Mouse (Mus musculus) cortical plate, adult 2 months (tissue): ENCODE results near the gene Tcf15.

ENCODE experiments used
- CTCF ChIP-seq: fragments of 200-500 bp; IDR thresholded peaks from 2 replicates; pipeline ENCODE4 v1.5.1; 2011; ENCODE audit warnings: mild to moderate bottlenecking, control low read depth, low read length; ENCODE audit not compliant: insufficient read depth; ENCODE audit errors: extremely low read depth
- POLR2A ChIP-seq: fragments of 200-500 bp; IDR thresholded peaks from 2 replicates; pipeline ENCODE4 v1.6.1; 2011; ENCODE audit warnings: mild to moderate bottlenecking, low read length, control low read depth; ENCODE audit not compliant: insufficient read depth; ENCODE audit errors: extremely low read depth

DNA sequence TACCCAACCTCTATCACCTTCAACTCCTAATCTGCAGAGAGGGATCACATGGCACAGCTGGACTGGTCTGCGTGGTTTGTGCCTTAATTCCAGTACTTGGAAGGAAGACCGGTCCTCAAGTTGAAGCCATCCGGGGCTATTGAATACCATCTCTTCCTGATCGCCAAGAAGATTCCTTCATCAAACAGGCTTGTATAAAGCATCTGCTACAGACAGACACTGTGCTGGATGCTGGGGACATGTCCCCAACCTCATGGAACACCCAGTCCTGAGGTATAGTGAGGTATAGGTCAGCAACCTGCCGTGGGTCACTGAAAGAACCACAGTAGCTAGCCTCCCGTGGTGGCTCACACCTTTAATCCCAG lies 34.4 kb downstream of the Tcf15 start:
- TF ChIP-seq CTCF (no peak), POLR2A (no peak)
